Mouse (Mus musculus) MEL (cell line): ENCODE results near the gene Mrm1. TPM values are rescaled to one million over a fixed set of nuclear protein-coding genes. Genes with fewer than 3 reads are reported as not detected.

Experiments
- DNase-seq: peaks from one replicate; pipeline ENCODE4 v3.0.0; 2011; ENCODE audit warnings: low read depth, low spot score
- H3K27ac ChIP-seq: 2 replicates; pipeline ENCODE4 v1.5.1; 2012; ENCODE audit warnings: low read depth, mild to moderate bottlenecking, control low read depth, low read length, moderate library complexity; ENCODE audit not compliant: control insufficient read depth
- H3K27me3 ChIP-seq, 2 experiments: fragments of 150-350 bp in 1 of 2; sonication (generic) in 1 of 2; 2 replicates each; pipeline ENCODE4 v1.6.1; 2012; ENCODE audit warnings: low read length in 2 of 2, mild to moderate bottlenecking in 2 of 2, improper control_type of control experiment in 1 of 2, moderate library complexity in 1 of 2; ENCODE audit not compliant: insufficient read depth in 2 of 2, control insufficient read depth in 1 of 2
- H3K36me3 ChIP-seq, 2 experiments: 2 replicates each; pipeline ENCODE4 v1.6.1; 2012 to 2014; ENCODE audit warnings: low read length in 2 of 2, improper control_type of control experiment in 1 of 2, inconsistent platforms in 1 of 2, mild to moderate bottlenecking in 1 of 2; ENCODE audit not compliant: insufficient read depth in 2 of 2, control insufficient read depth in 1 of 2
- H3K4me1 ChIP-seq, 2 experiments: fragments of 150-350 bp in 1 of 2; sonication (generic) in 1 of 2; 2 replicates each; pipeline ENCODE4 v1.6.1; 2012; ENCODE audit warnings: low read length in 2 of 2, improper control_type of control experiment in 1 of 2, mild to moderate bottlenecking in 1 of 2; ENCODE audit not compliant: insufficient read depth in 2 of 2, control insufficient read depth in 1 of 2
- H3K4me3 ChIP-seq, 2 experiments: fragments of 150-350 bp in 1 of 2; sonication (generic) in 1 of 2; 2 replicates each; pipeline ENCODE4 v1.5.1; 2012; ENCODE audit warnings: low read depth in 2 of 2, low read length in 2 of 2, mild to moderate bottlenecking in 2 of 2, moderate library complexity in 2 of 2, control low read depth in 1 of 2, improper control_type of control experiment in 1 of 2; ENCODE audit not compliant: control insufficient read depth in 1 of 2, insufficient read depth in 1 of 2
- H3K79me2 ChIP-seq: 2 replicates; pipeline ENCODE4 v1.6.1; 2012; ENCODE audit warnings: mild to moderate bottlenecking, low read length, moderate library complexity; ENCODE audit not compliant: control insufficient read depth, poor library complexity, insufficient read depth
- H3K9ac ChIP-seq: 2 replicates; pipeline ENCODE4 v1.6.1; 2012; ENCODE audit warnings: low read depth, mild to moderate bottlenecking, control low read depth, low read length, moderate library complexity; ENCODE audit not compliant: control insufficient read depth, poor library complexity, severe bottlenecking
- H3K9me3 ChIP-seq: fragments of 150-350 bp; sonication (generic); replicated peaks from 2 replicates; pipeline ENCODE4 v1.6.1; 2012; ENCODE audit warnings: mild to moderate bottlenecking, low read length, improper control_type of control experiment, moderate library complexity; ENCODE audit not compliant: insufficient read depth
- CHD1 ChIP-seq: IDR thresholded peaks from 2 replicates; pipeline ENCODE4 v1.6.1; 2012; ENCODE audit warnings: low read depth, mild to moderate bottlenecking, inconsistent platforms, low read length, improper control_type of control experiment
- CHD2 ChIP-seq: IDR thresholded peaks from 2 replicates; pipeline ENCODE4 v1.6.1; 2011; ENCODE audit warnings: low read length, improper control_type of control experiment
- CTCF ChIP-seq, 3 experiments: IDR thresholded peaks in 2 of 3; conservative IDR thresholded peaks in 1 of 3; 2 replicates each; pipeline ENCODE4 v1.5.1; 2011 to 2012; ENCODE audit warnings: low read length in 3 of 3, low read depth in 2 of 3, mild to moderate bottlenecking in 2 of 3, improper control_type of control experiment in 1 of 3, inconsistent platforms in 1 of 3, mixed read lengths in 1 of 3, moderate library complexity in 1 of 3; ENCODE audit not compliant: control insufficient read depth in 1 of 3, insufficient read depth in 1 of 3, poor library complexity in 1 of 3, severe bottlenecking in 1 of 3
- ELF1 ChIP-seq: IDR thresholded peaks from 2 replicates; pipeline ENCODE4 v1.6.1; 2014; ENCODE audit warnings: low read depth, mild to moderate bottlenecking, inconsistent platforms, low read length, improper control_type of control experiment, moderate library complexity
- EP300 ChIP-seq, 2 experiments: IDR thresholded peaks; 2 replicates each; pipeline ENCODE4 v1.6.1; 2011; ENCODE audit warnings: improper control_type of control experiment in 2 of 2, low read length in 2 of 2, low read depth in 1 of 2, mild to moderate bottlenecking in 1 of 2
- ETS1 ChIP-seq: IDR thresholded peaks from 2 replicates; pipeline ENCODE4 v1.6.1; 2012; ENCODE audit warnings: low read depth, mild to moderate bottlenecking, inconsistent platforms, low read length, improper control_type of control experiment, moderate library complexity
- HCFC1 ChIP-seq: IDR thresholded peaks from 2 replicates; pipeline ENCODE4 v1.6.1; 2012; ENCODE audit warnings: low read depth, mild to moderate bottlenecking, inconsistent platforms, low read length, improper control_type of control experiment, moderate library complexity
- KAT2A ChIP-seq: conservative IDR thresholded peaks from 2 replicates; pipeline ENCODE4 v1.6.1; 2012; ENCODE audit warnings: low read depth, low read length, improper control_type of control experiment, inconsistent platforms
- MAFK ChIP-seq: IDR thresholded peaks from 2 replicates; pipeline ENCODE4 v1.6.1; 2011; ENCODE audit warnings: low read depth, mild to moderate bottlenecking, low read length, improper control_type of control experiment, borderline replicate concordance
- MAZ ChIP-seq: IDR thresholded peaks from 2 replicates; pipeline ENCODE4 v1.6.1; 2012; ENCODE audit warnings: low read depth, mild to moderate bottlenecking, inconsistent platforms, low read length, improper control_type of control experiment
- MXI1 ChIP-seq: IDR thresholded peaks from 2 replicates; pipeline ENCODE4 v1.6.1; 2011; ENCODE audit warnings: mild to moderate bottlenecking, low read depth, low read length, improper control_type of control experiment
- MYC ChIP-seq: IDR thresholded peaks from 2 replicates; pipeline ENCODE4 v1.6.1; 2011; ENCODE audit warnings: low read depth, mild to moderate bottlenecking, low read length, improper control_type of control experiment, moderate library complexity
- NELFE ChIP-seq: IDR thresholded peaks from 2 replicates; pipeline ENCODE4 v1.6.1; 2011; ENCODE audit warnings: low read depth, low read length, improper control_type of control experiment
- POLR2A ChIP-seq, 2 experiments: IDR thresholded peaks; 2 replicates each; pipeline ENCODE4 v1.6.1; 2011 to 2012; ENCODE audit warnings: low read length in 2 of 2, mild to moderate bottlenecking in 2 of 2, control low read depth in 1 of 2, improper control_type of control experiment in 1 of 2, low read depth in 1 of 2, moderate library complexity in 1 of 2; ENCODE audit not compliant: control insufficient read depth in 1 of 2, insufficient read depth in 1 of 2, poor library complexity in 1 of 2
- POLR2AphosphoS2 ChIP-seq: IDR thresholded peaks from 2 replicates; pipeline ENCODE4 v1.6.1; 2011; ENCODE audit warnings: low read length, improper control_type of control experiment
- POLR2AphosphoS5 ChIP-seq: IDR thresholded peaks from 2 replicates; pipeline ENCODE4 v1.6.1; 2012; ENCODE audit warnings: low read depth, borderline replicate concordance, mild to moderate bottlenecking, inconsistent platforms, low read length, moderate library complexity, mixed read lengths
- RAD21 ChIP-seq: IDR thresholded peaks from 2 replicates; pipeline ENCODE4 v1.6.1; 2011; ENCODE audit warnings: mild to moderate bottlenecking, low read depth, low read length, improper control_type of control experiment
- SIN3A ChIP-seq: IDR thresholded peaks from 2 replicates; pipeline ENCODE4 v1.6.1; 2012; ENCODE audit warnings: low read length, improper control_type of control experiment, inconsistent platforms
- SMC3 ChIP-seq: IDR thresholded peaks from 2 replicates; pipeline ENCODE4 v1.6.1; 2011; ENCODE audit warnings: low read depth, low read length, improper control_type of control experiment
- TBP ChIP-seq: IDR thresholded peaks from 2 replicates; pipeline ENCODE4 v1.8.0; 2011; ENCODE audit warnings: low read depth, low read length, improper control_type of control experiment
- TCF12 ChIP-seq: IDR thresholded peaks from 2 replicates; pipeline ENCODE4 v1.6.1; 2014; ENCODE audit warnings: low read depth, mild to moderate bottlenecking, inconsistent platforms, low read length, improper control_type of control experiment, moderate library complexity
- UBTF ChIP-seq: IDR thresholded peaks from 2 replicates; pipeline ENCODE4 v1.6.1; 2012; ENCODE audit warnings: low read depth, mild to moderate bottlenecking, inconsistent platforms, low read length, improper control_type of control experiment, moderate library complexity, borderline replicate concordance; ENCODE audit not compliant: insufficient read depth
- USF2 ChIP-seq, 2 experiments: IDR thresholded peaks; 2 replicates each; pipeline ENCODE4 v1.6.1; 2011 to 2012; ENCODE audit warnings: improper control_type of control experiment in 2 of 2, low read length in 2 of 2, borderline replicate concordance in 1 of 2, inconsistent platforms in 1 of 2, low read depth in 1 of 2, mild to moderate bottlenecking in 1 of 2; ENCODE audit not compliant: insufficient read depth in 1 of 2
- ZC3H11A ChIP-seq: IDR thresholded peaks from 2 replicates; pipeline ENCODE4 v1.6.1; 2012; ENCODE audit warnings: low read depth, mild to moderate bottlenecking, inconsistent platforms, low read length, improper control_type of control experiment
- ZMIZ1 ChIP-seq: IDR thresholded peaks from 2 replicates; pipeline ENCODE4 v1.6.1; 2012; ENCODE audit warnings: low read depth, mild to moderate bottlenecking, inconsistent platforms, low read length, improper control_type of control experiment, moderate library complexity
- polyA plus RNA-seq, 2 experiments: library from polyadenylated mRNA; stranded (reverse) in 1 of 2; unstranded in 1 of 2; fragments of >175 nt in 1 of 2; fragments of >200 nt in 1 of 2; gene quantifications; 2 replicates each; pipeline versions ENCODE4 v1.2.1 to v1.2.4; 2012; ENCODE audit warnings: low replicate concordance in 2 of 2, low read depth in 1 of 2; ENCODE audit not compliant: insufficient read length in 2 of 2, insufficient read depth in 1 of 2, missing spikeins in 1 of 2
- total RNA-seq: library from RNA; depleted of rRNA; stranded (reverse); fragments of 300-350 nt; gene quantifications from 2 replicates; pipeline ENCODE4 v1.2.3, GENCODE M21; 2012

The Mrm1 gene
- total and polyA plus RNA-seq, 3 experiments = 23.2 to 41.6 TPM; not detected in 1

GRCm38 (mm10) chr11:84821131-84821770, 1.9 kb upstream of the Mrm1 start:
- peaks cover 6 to 48% of the 10 kb centered on the region in 2 experiments for H3K36me3 ChIP-seq
- DNase-seq = no peak
- peak in 1 of 2 experiments; percentile 32; a peak in 1 of 4 replicates for TF ChIP-seq POLR2A (IDR thresholded peaks at IDR 0.05; ENCODE audit: control insufficient read depth in 1 of 2, insufficient read depth in 1 of 2, low read depth in 1 of 2, low read length in 2 of 2, poor library complexity in 1 of 2)
- TF ChIP-seq CHD1 = no peak
- no peak overlapping the region for H3K4me3 ChIP-seq
- H3K79me2 ChIP-seq = peaks cover 42% of the 10 kb centered on the region
- no peaks in the 10 kb centered on the region for H3K27me3 ChIP-seq
- H3K9me3 ChIP-seq = no peaks in the 10 kb centered on the region
- peak overlapping the region; percentile 4; the same call in 1 of the 2 replicates for H3K9ac ChIP-seq
- no peak overlapping the region for H3K27ac ChIP-seq
- H3K4me1 ChIP-seq = peaks cover 13 to 59% of the 10 kb centered on the region in 2 experiments

DNA sequence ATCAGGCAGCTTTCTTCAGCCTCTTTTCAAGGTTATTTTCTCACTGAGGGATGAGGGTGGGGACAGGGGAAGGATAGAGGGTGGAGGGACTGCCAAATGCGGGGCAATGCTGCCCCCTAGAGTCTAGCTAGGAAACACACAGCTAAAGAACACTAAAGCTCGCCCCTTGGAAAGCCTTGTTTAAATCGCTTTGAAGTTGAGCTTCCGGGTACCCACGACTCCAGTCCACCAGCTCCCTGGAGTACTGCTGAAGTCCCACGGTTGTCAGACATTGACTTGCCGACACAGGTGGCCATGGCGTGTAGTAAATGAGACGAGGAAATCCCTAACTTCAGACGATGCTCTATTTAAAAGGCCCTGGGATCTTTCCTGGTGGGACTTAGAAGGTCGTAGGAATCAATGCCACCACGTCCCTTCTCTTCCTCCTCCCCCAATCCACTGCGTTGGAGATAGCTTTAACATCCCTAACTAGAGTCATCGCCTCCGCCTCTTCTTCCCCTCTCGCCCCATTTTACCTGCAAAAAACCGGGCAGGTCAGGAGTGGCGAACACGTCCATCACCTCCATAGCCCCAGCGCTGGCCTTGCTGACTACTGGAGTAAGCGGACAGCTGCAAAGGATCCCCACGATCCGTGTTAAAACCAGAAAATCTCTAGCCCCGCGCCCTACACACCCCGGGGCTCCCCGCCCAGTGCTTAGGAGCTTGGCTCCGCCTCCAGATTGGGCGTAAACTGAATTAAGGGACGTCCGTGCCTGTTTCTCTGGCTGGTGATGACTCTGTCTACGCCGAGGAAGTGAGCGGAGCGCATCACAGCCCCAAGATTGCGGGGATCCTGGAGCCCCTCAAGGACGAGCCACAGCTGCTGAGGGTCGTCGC, 992 bp downstream of the Mrm1 start:
- Histone ChIP-seq H3K4me3 (peak overlapping the region; percentile 73 to 82), H3K27me3 (no peaks in the 10 kb centered on the region), H3K36me3 (peaks cover 9 to 29% of the 10 kb centered on the region in 2 experiments), H3K4me1 (peaks cover 4 to 35% of the 10 kb centered on the region in 2 experiments), H3K79me2 (peaks cover 32% of the 10 kb centered on the region), H3K9ac (peak overlapping the region; percentile 92), H3K27ac (peak overlapping the region; percentile 90), H3K9me3 (no peaks in the 10 kb centered on the region)
- TF ChIP-seq ETS1 (peak; percentile 21; the same call in 1 of the 2 replicates), MYC (peak; percentile 51; the same call in 1 of the 2 replicates), ZC3H11A (peak; percentile 43), CHD2 (no peak), EP300 (IDR thresholded peaks at IDR 0.05; ENCODE audit: low read depth in 1 of 2, low read length in 2 of 2) (no peak), MAFK (no peak), USF2 (IDR thresholded peaks at IDR 0.05; ENCODE audit: borderline replicate concordance in 1 of 2, insufficient read depth in 1 of 2, low read depth in 1 of 2, low read length in 2 of 2) (no peak), SIN3A (no peak; the same call in 1 of the 2 replicates), CHD1 (0 out of 2 replicates have a peak, but pooled peaks have one; percentile 91), UBTF (no peak), MXI1 (peak; percentile 0; the same call in 1 of the 2 replicates), KAT2A (no peak), HCFC1 (peak; percentile 63), TBP (peak; percentile 88), POLR2AphosphoS5 (peak; percentile 88), RAD21 (peak; percentile 72), ZMIZ1 (peak; percentile 96), TCF12 (peak; percentile 58; the same call in 1 of the 2 replicates), CTCF (IDR thresholded peaks at IDR 0.05 in 2 of 3, conservative IDR thresholded peaks at IDR 0.05 in 1 of 3; ENCODE audit: control insufficient read depth in 1 of 3, insufficient read depth in 1 of 3, low read depth in 2 of 3, low read length in 3 of 3, poor library complexity in 1 of 3, severe bottlenecking in 1 of 3) (peak; percentile 84 to 94 (median 88)), SMC3 (peak; percentile 52), ELF1 (peak; percentile 70), POLR2AphosphoS2 (peak; percentile 94), MAZ (peak; percentile 87), POLR2A (IDR thresholded peaks at IDR 0.05; ENCODE audit: control insufficient read depth in 1 of 2, insufficient read depth in 1 of 2, low read depth in 1 of 2, low read length in 2 of 2, poor library complexity in 1 of 2) (peak; percentile 73 to 89; a peak in 2 of 4 replicates), NELFE (peak; percentile 99)
- DNase-seq = peak; percentile 97
